Mouse (Mus musculus) midbrain, embryonic 10.5 days (tissue): ENCODE data around the gene Nrxn1. TPM values are rescaled to one million over a fixed set of nuclear protein-coding genes. Genes with fewer than 3 reads are reported as not detected.

ENCODE experiments used
- DNase-seq: peaks from one replicate; pipeline ENCODE4 v3.0.0-alpha.2; 2017; ENCODE audit warnings: low spot score
- H3K27ac ChIP-seq: fragments of 300-500 bp; sonication (generic); replicated peaks from 2 replicates; pipeline ENCODE4 v1.5.1; 2016; ENCODE audit warnings: mild to moderate bottlenecking
- H3K27me3 ChIP-seq: fragments of 300-500 bp; sonication (generic); 2 replicates; pipeline ENCODE4 v1.6.1; 2016; ENCODE audit warnings: low read depth, mild to moderate bottlenecking; ENCODE audit not compliant: poor library complexity, severe bottlenecking
- H3K36me3 ChIP-seq: fragments of 300-500 bp; sonication (generic); 2 replicates; pipeline ENCODE4 v1.6.1; 2016; ENCODE audit warnings: mild to moderate bottlenecking, moderate library complexity
- H3K4me1 ChIP-seq: fragments of 300-500 bp; sonication (generic); 2 replicates; pipeline ENCODE4 v1.6.1; 2016
- H3K4me3 ChIP-seq: fragments of 300-500 bp; sonication (generic); 2 replicates; pipeline ENCODE4 v1.5.1; 2016; ENCODE audit warnings: mild to moderate bottlenecking, moderate library complexity
- H3K9me3 ChIP-seq: fragments of 300-500 bp; sonication (generic); replicated peaks from 2 replicates; pipeline ENCODE4 v1.6.1; 2016; ENCODE audit warnings: mild to moderate bottlenecking
- WGBS: fragments of 180-500 bp; shearing (Covaris S2); methylation state at CpG from one replicate; pipeline ENCODE4 v1.1.7; 2016; 5-methylcytosine and 5-hydroxymethylcytosine counted together
- polyA plus RNA-seq: library from polyadenylated mRNA; unstranded; fragments of >200 nt; fragmentation: Nextera tagmentation; extraction: Ambion mirVana; gene quantifications from 2 replicates; pipeline ENCODE4 v1.2.1, GENCODE M21; 2016

Nrxn1 gene
- polyA plus RNA-seq, 1 experiment from 2014 or later = 4.2 TPM

- H3K27me3 ChIP-seq = peaks cover 45% of the 10 kb centered on the region
- no peaks in the 10 kb centered on the region for H3K36me3 ChIP-seq
- peak overlapping the region; percentile 76 for H3K27ac ChIP-seq
- peaks cover 23% of the 10 kb centered on the region for H3K4me1 ChIP-seq
- WGBS = under 1% methylated on average over 40 of the region's 41 CpGs
- H3K9me3 ChIP-seq = no peaks in the 10 kb centered on the region
- H3K4me3 ChIP-seq = peak overlapping the region; percentile 78
- peak; percentile 71 for DNase-seq
Observed at GRCm38 (mm10) chr17:90454738-90455408, 638.0 kb downstream of the Nrxn1 start.

GRCm38 (mm10) chr17:90454356-90454737 is 638.5 kb downstream of the Nrxn1 start:
- peaks cover 23% of the 10 kb centered on the region for H3K4me1 ChIP-seq
- no peaks in the 10 kb centered on the region for H3K36me3 ChIP-seq
- WGBS = 1% methylated on average over 15 of the region's 15 CpGs
- H3K4me3 ChIP-seq = peak overlapping the region; percentile 78
- H3K9me3 ChIP-seq = no peaks in the 10 kb centered on the region
- peak overlapping the region; percentile 76 for H3K27ac ChIP-seq
- peaks cover 45% of the 10 kb centered on the region for H3K27me3 ChIP-seq
- DNase-seq = peak; percentile 48

GRCm38 (mm10) chr17:90453280-90453679 is 639.6 kb downstream of the Nrxn1 start:
- DNase-seq = peak; percentile 11
- H3K4me1 ChIP-seq = peaks cover 23% of the 10 kb centered on the region
- H3K27me3 ChIP-seq = peaks cover 45% of the 10 kb centered on the region
- H3K4me3 ChIP-seq = no peak overlapping the region
- WGBS = 53% methylated on average over 4 of the region's 4 CpGs
- H3K9me3 ChIP-seq = no peaks in the 10 kb centered on the region
- no peak overlapping the region for H3K27ac ChIP-seq
- no peaks in the 10 kb centered on the region for H3K36me3 ChIP-seq

- Histone ChIP-seq H3K4me1 (peaks cover 23% of the 10 kb centered on the region), H3K27me3 (peaks cover 43% of the 10 kb centered on the region), H3K4me3 (no peak overlapping the region), H3K36me3 (no peaks in the 10 kb centered on the region), H3K27ac (no peak overlapping the region), H3K9me3 (no peaks in the 10 kb centered on the region)
- DNase-seq = no peak
- WGBS = 64% methylated on average over 2 of the region's 2 CpGs
Observed at GRCm38 (mm10) chr17:90452770-90453169, 640.1 kb downstream of the Nrxn1 start.

GRCm38 (mm10) chr17:90451384-90451783 is 641.5 kb downstream of the Nrxn1 start:
- no peaks in the 10 kb centered on the region for H3K9me3 ChIP-seq
- 87% methylated on average over 2 of the region's 2 CpGs for WGBS
- peaks cover 23% of the 10 kb centered on the region for H3K4me1 ChIP-seq
- H3K36me3 ChIP-seq = no peaks in the 10 kb centered on the region
- peaks cover 32% of the 10 kb centered on the region for H3K27me3 ChIP-seq
- H3K4me3 ChIP-seq = no peak overlapping the region
- H3K27ac ChIP-seq = no peak overlapping the region
- DNase-seq = no peak

GRCm38 (mm10) chr17:90443067-90443466 is 649.8 kb downstream of the Nrxn1 start:
- Histone ChIP-seq H3K4me1 (no peaks in the 10 kb centered on the region), H3K27ac (no peak overlapping the region), H3K36me3 (no peaks in the 10 kb centered on the region), H3K27me3 (no peaks in the 10 kb centered on the region), H3K9me3 (no peaks in the 10 kb centered on the region), H3K4me3 (no peak overlapping the region)
- no peak for DNase-seq

GRCm38 (mm10) chr17:90435836-90436235 is 657.0 kb downstream of the Nrxn1 start:
- no peaks in the 10 kb centered on the region for H3K27me3 ChIP-seq
- no peaks in the 10 kb centered on the region for H3K4me1 ChIP-seq
- H3K4me3 ChIP-seq = no peak overlapping the region
- DNase-seq = no peak
- no peaks in the 10 kb centered on the region for H3K9me3 ChIP-seq
- H3K27ac ChIP-seq = no peak overlapping the region
- H3K36me3 ChIP-seq = no peaks in the 10 kb centered on the region

GRCm38 (mm10) chr17:90435371-90435770 is 657.5 kb downstream of the Nrxn1 start:
- Histone ChIP-seq H3K27ac (no peak overlapping the region), H3K9me3 (no peaks in the 10 kb centered on the region), H3K27me3 (no peaks in the 10 kb centered on the region), H3K4me3 (no peak overlapping the region), H3K4me1 (no peaks in the 10 kb centered on the region), H3K36me3 (no peaks in the 10 kb centered on the region)
- 81% methylated on average over 2 of the region's 2 CpGs for WGBS
- DNase-seq = no peak

GRCm38 (mm10) chr17:90430211-90430610 is 662.7 kb downstream of the Nrxn1 start:
- H3K36me3 ChIP-seq = no peaks in the 10 kb centered on the region
- DNase-seq = no peak
- no peak overlapping the region for H3K4me3 ChIP-seq
- no peak overlapping the region for H3K27ac ChIP-seq
- H3K27me3 ChIP-seq = no peaks in the 10 kb centered on the region
- no peaks in the 10 kb centered on the region for H3K9me3 ChIP-seq
- H3K4me1 ChIP-seq = no peaks in the 10 kb centered on the region
- WGBS = 97% methylated on average over 1 of the region's 1 CpGs

- Histone ChIP-seq H3K27me3 (no peaks in the 10 kb centered on the region), H3K27ac (no peak overlapping the region), H3K36me3 (no peaks in the 10 kb centered on the region), H3K4me3 (no peak overlapping the region), H3K4me1 (no peaks in the 10 kb centered on the region), H3K9me3 (no peaks in the 10 kb centered on the region)
- WGBS = 89% methylated on average over 3 of the region's 3 CpGs
- DNase-seq = no peak
Observed at GRCm38 (mm10) chr17:90425974-90426373, 666.9 kb downstream of the Nrxn1 start.

- WGBS = 96% methylated on average over 3 of the region's 3 CpGs
- Histone ChIP-seq H3K4me1 (no peaks in the 10 kb centered on the region), H3K27me3 (no peaks in the 10 kb centered on the region), H3K36me3 (no peaks in the 10 kb centered on the region), H3K27ac (no peak overlapping the region), H3K4me3 (no peak overlapping the region), H3K9me3 (no peaks in the 10 kb centered on the region)
- DNase-seq = no peak
Observed at GRCm38 (mm10) chr17:90422591-90422990, 670.3 kb downstream of the Nrxn1 start.

GRCm38 (mm10) chr17:90420757-90421156 is 672.1 kb downstream of the Nrxn1 start:
- no peak overlapping the region for H3K4me3 ChIP-seq
- WGBS = 86% methylated on average over 2 of the region's 2 CpGs
- no peaks in the 10 kb centered on the region for H3K36me3 ChIP-seq
- H3K27me3 ChIP-seq = no peaks in the 10 kb centered on the region
- no peak for DNase-seq
- no peak overlapping the region for H3K27ac ChIP-seq
- no peaks in the 10 kb centered on the region for H3K9me3 ChIP-seq
- H3K4me1 ChIP-seq = no peaks in the 10 kb centered on the region

GRCm38 (mm10) chr17:90419615-90420014 is 673.3 kb downstream of the Nrxn1 start:
- DNase-seq = no peak
- no peaks in the 10 kb centered on the region for H3K9me3 ChIP-seq
- no peaks in the 10 kb centered on the region for H3K36me3 ChIP-seq
- no peak overlapping the region for H3K4me3 ChIP-seq
- H3K4me1 ChIP-seq = no peaks in the 10 kb centered on the region
- H3K27ac ChIP-seq = no peak overlapping the region
- no peaks in the 10 kb centered on the region for H3K27me3 ChIP-seq
- 93% methylated on average over 1 of the region's 1 CpGs for WGBS

GRCm38 (mm10) chr17:90396357-90396756 is 696.5 kb downstream of the Nrxn1 start:
- Histone ChIP-seq H3K4me3 (no peak overlapping the region), H3K27me3 (no peaks in the 10 kb centered on the region), H3K4me1 (no peaks in the 10 kb centered on the region), H3K9me3 (no peaks in the 10 kb centered on the region), H3K27ac (no peak overlapping the region), H3K36me3 (no peaks in the 10 kb centered on the region)
- no peak for DNase-seq
